Mouse (Mus musculus) lung, embryonic 14.5 days (tissue): ENCODE data around the gene Rnf186. TPM values are rescaled to one million over a fixed set of nuclear protein-coding genes. Genes with fewer than 3 reads are reported as not detected.

Experiments
- ATAC-seq: fragments of 200-750 bp; cut with Nextera tagmentation; 2 replicates; pipeline ENCODE4 v1.8.0; 2017; ENCODE audit warnings: mild to moderate bottlenecking, moderate TSS enrichment, moderate library complexity; ENCODE audit not compliant: insufficient read depth
- DNase-seq: peaks from one replicate; pipeline ENCODE4 v3.0.0-alpha.2; 2015
- H3K27ac ChIP-seq: fragments of 300-500 bp; sonication (generic); 2 replicates; pipeline ENCODE4 v1.5.1; 2014; ENCODE audit warnings: low read depth, mild to moderate bottlenecking, moderate library complexity
- H3K27me3 ChIP-seq: fragments of 300-500 bp; sonication (generic); 2 replicates; pipeline ENCODE4 v1.6.1; 2014; ENCODE audit warnings: low read length, control low read depth; ENCODE audit not compliant: insufficient read depth
- H3K36me3 ChIP-seq: fragments of 300-500 bp; sonication (generic); 2 replicates; pipeline ENCODE4 v1.6.1; 2014; ENCODE audit warnings: control low read depth; ENCODE audit not compliant: insufficient read depth
- H3K4me1 ChIP-seq: fragments of 300-500 bp; sonication (generic); 2 replicates; pipeline ENCODE4 v1.6.1; 2014; ENCODE audit warnings: antibody characterized with exemption, control low read depth; ENCODE audit not compliant: insufficient read depth
- H3K4me2 ChIP-seq: fragments of 300-500 bp; sonication (generic); 2 replicates; pipeline ENCODE4 v1.6.1; 2014; ENCODE audit warnings: mild to moderate bottlenecking
- H3K4me3 ChIP-seq: fragments of 300-500 bp; sonication (generic); 2 replicates; pipeline ENCODE4 v1.5.1; 2014; ENCODE audit warnings: low read depth, low read length
- H3K9ac ChIP-seq: fragments of 300-500 bp; sonication (generic); 2 replicates; pipeline ENCODE4 v1.6.1; 2014
- H3K9me3 ChIP-seq: fragments of 300-500 bp; sonication (generic); 2 replicates; pipeline ENCODE4 v1.6.1; 2016; ENCODE audit warnings: low read depth, low read length, control low read depth
- CTCF ChIP-seq: IDR thresholded peaks from 2 replicates; pipeline ENCODE4 v1.5.1; 2016; ENCODE audit warnings: antibody characterized with exemption, low read depth
- WGBS: fragments of 180-500 bp; shearing (Covaris S2); extraction: QIAGEN DNeasy Blood & Tissue Kit; methylation state at CpG from one replicate; pipeline ENCODE4 v1.1.7; 2014; 5-methylcytosine and 5-hydroxymethylcytosine counted together
- polyA plus RNA-seq: library from polyadenylated mRNA; unstranded; fragments of >200 nt; fragmentation: Nextera tagmentation; extraction: Ambion mirVana; gene quantifications from 2 replicates; pipeline ENCODE4 v1.2.1, GENCODE M21; 2014

Gene Rnf186
- polyA plus RNA-seq, 1 experiment from 2014 or later: 0.24 TPM

DNA sequence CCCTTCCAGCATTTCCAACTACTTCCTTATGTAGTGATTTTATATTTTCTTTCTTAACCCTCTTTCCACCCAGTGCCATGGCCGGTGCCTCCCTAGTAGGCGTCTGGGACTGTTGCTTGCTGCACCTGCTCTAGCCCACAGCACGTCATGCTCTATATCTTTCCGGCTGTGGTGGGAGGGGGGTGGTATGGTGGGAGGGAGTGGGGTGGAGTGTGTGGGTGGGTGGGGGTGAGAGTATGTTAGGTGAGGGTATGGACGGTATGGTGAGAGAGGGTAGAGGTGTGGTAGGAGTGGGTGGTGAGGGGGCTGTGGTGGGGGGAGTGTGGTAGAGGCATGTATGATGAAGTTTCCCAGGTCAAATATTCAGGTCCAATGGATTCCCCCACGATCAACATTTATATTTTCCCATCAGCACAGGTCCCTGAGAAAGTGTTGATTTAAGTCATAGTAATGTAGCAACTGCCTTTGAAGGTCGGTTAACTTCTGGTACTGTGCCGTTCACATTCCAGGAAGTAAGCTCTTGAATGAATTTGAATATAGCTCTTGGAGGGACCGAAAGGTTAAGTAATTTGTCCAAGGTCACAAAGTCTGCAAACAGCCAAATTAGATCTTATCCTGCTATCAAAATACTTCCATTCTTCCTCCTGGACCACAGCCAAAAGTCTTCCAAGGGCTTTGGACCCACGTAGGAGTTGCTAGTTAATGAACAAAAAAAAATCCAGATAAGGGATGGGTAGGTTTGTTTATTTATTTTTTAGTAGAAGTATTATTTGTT, 28.2 kb upstream of the Rnf186 start:
- Histone ChIP-seq H3K36me3 (no peaks in the 10 kb centered on the region), H3K4me2 (peak overlapping the region; percentile 16; the same call in 1 of the 2 replicates), H3K9ac (no peak overlapping the region), H3K27ac (no peak overlapping the region), H3K9me3 (no peaks in the 10 kb centered on the region), H3K4me3 (no peak overlapping the region), H3K27me3 (no peaks in the 10 kb centered on the region), H3K4me1 (peaks cover 5% of the 10 kb centered on the region; the same call in 1 of the 2 replicates)
- no peak for TF ChIP-seq CTCF
- 44% methylated on average over 10 of the region's 10 CpGs for WGBS
- DNase-seq (peak; percentile 60), ATAC-seq (0 out of 2 replicates have a peak, but pooled peaks have one; percentile 35)

DNA sequence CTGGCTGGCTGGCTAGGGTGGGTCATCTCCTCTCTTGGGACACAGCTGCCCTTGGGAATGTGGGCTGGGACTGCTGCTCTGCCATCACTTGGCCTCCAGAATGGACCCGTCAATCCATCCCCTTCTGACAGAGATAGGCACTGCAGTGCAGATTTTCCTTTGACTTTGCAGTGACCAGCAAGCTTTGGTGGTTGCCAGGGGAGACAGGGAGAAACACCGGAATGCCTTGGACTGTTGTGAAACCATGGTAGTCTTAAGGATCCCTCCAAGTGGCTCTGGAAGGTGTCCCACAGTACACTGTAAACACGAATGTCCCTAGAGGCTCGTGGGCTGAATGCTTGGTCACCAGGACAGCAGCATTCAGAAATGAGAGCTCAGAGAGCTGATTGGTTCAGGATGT, 27.4 kb upstream of the Rnf186 start:
- no peak overlapping the region for H3K9ac ChIP-seq
- DNase-seq: peak; percentile 33
- no peak overlapping the region for H3K4me2 ChIP-seq

GRCm38 (mm10) chr4:138941401-138941800, 25.5 kb upstream of the Rnf186 start:
- Histone ChIP-seq H3K9me3 (no peaks in the 10 kb centered on the region), H3K4me1 (peaks cover 5% of the 10 kb centered on the region; the same call in 1 of the 2 replicates), H3K9ac (no peak overlapping the region), H3K36me3 (no peaks in the 10 kb centered on the region), H3K27ac (peak overlapping the region; percentile 48; the same call in 1 of the 2 replicates), H3K4me3 (no peak overlapping the region), H3K4me2 (no peak overlapping the region), H3K27me3 (no peaks in the 10 kb centered on the region)
- no peak for ATAC-seq
- peak; percentile 29 for DNase-seq
- WGBS: 25% methylated on average over 7 of the region's 7 CpGs
- TF ChIP-seq CTCF: no peak

More for the DNA sequence above, 27.4 kb upstream of the Rnf186 start:
- TF ChIP-seq CTCF: no peak
- Histone ChIP-seq H3K36me3 (no peaks in the 10 kb centered on the region), H3K27ac (no peak overlapping the region), H3K4me1 (peaks cover 5% of the 10 kb centered on the region; the same call in 1 of the 2 replicates), H3K27me3 (no peaks in the 10 kb centered on the region), H3K9me3 (no peaks in the 10 kb centered on the region), H3K4me3 (no peak overlapping the region)
- 0 out of 2 replicates have a peak, but pooled peaks have one; percentile 50 for ATAC-seq
- 46% methylated on average over 4 of the region's 4 CpGs for WGBS

- peak; percentile 26 for DNase-seq
- no peaks in the 10 kb centered on the region for H3K9me3 ChIP-seq
- no peaks in the 10 kb centered on the region for H3K36me3 ChIP-seq
- no peak for TF ChIP-seq CTCF
- peaks cover 5% of the 10 kb centered on the region; the same call in 1 of the 2 replicates for H3K4me1 ChIP-seq
- H3K27ac ChIP-seq: peak overlapping the region; percentile 71; the same call in 1 of the 2 replicates
- H3K27me3 ChIP-seq: no peaks in the 10 kb centered on the region
- 15% methylated on average over 6 of the region's 6 CpGs for WGBS
- no peak overlapping the region for H3K4me3 ChIP-seq
- H3K4me2 ChIP-seq: no peak overlapping the region
- no peak overlapping the region for H3K9ac ChIP-seq
- ATAC-seq: no peak
Measured at GRCm38 (mm10) chr4:138941966-138942365, 24.9 kb upstream of the Rnf186 start.

GRCm38 (mm10) chr4:138943730-138944129, 23.2 kb upstream of the Rnf186 start:
- DNase-seq: peak; percentile 92
- TF ChIP-seq CTCF: peak; percentile 66
- H3K9ac ChIP-seq: no peak overlapping the region
- peak; percentile 35; the same call in 1 of the 2 replicates for ATAC-seq
- H3K4me2 ChIP-seq: peak overlapping the region; percentile 32
- WGBS: 29% methylated on average over 15 of the region's 15 CpGs
- H3K9me3 ChIP-seq: no peaks in the 10 kb centered on the region
- no peak overlapping the region for H3K4me3 ChIP-seq
- no peaks in the 10 kb centered on the region for H3K36me3 ChIP-seq
- no peak overlapping the region for H3K27ac ChIP-seq
- no peaks in the 10 kb centered on the region for H3K4me1 ChIP-seq
- H3K27me3 ChIP-seq: no peaks in the 10 kb centered on the region

DNA sequence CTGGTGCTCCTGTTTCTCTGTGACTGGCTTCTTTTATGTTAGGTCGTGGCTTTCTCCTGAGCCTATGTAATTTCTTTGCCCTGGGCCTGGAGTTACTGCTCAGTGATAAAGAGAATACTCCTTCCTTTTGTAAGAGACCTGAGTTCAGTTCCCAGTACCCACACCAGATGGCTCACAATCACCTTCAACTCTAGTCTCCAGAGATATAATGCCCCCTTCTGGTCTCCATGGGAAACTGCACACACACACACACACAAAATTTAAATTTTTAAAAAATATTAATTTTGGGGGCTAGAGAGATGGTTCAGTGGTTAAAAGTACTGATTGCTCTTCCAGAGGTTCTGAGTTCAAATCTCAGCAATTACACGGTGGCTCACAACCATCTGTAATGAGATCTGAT, 18.7 kb upstream of the Rnf186 start:
- H3K9me3 ChIP-seq: no peaks in the 10 kb centered on the region
- H3K27me3 ChIP-seq: no peaks in the 10 kb centered on the region
- no peaks in the 10 kb centered on the region for H3K36me3 ChIP-seq
- H3K4me2 ChIP-seq: no peak overlapping the region
- ATAC-seq (no peak), DNase-seq (no peak)
- H3K27ac ChIP-seq: no peak overlapping the region
- WGBS: 79% methylated on average over 2 of the region's 2 CpGs
- no peak overlapping the region for H3K4me3 ChIP-seq
- TF ChIP-seq CTCF: no peak
- H3K9ac ChIP-seq: no peak overlapping the region
- no peaks in the 10 kb centered on the region for H3K4me1 ChIP-seq

DNA sequence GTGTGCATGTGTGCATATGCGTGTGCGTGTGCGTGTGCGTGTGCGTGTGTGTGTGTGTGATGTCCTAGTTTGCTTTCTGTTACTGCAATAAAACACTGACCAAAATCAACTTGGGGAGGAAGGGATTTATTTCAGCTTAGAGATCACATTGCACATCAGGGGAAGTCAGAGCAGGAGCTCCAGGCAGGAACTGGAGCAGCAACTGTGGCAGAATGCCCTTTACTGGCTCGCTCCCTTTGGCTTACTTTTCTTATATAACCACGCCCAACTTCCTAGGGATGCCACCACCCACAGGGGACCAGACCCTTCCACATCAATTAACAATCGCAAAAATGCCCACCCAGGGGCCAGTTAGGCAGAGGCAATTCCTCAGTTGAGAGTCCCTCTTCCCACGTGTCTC, 8.3 kb upstream of the Rnf186 start:
- H3K4me3 ChIP-seq: no peak overlapping the region
- DNase-seq: no peak
- no peak overlapping the region for H3K9ac ChIP-seq
- H3K4me1 ChIP-seq: no peaks in the 10 kb centered on the region
- no peaks in the 10 kb centered on the region for H3K9me3 ChIP-seq
- no peaks in the 10 kb centered on the region for H3K36me3 ChIP-seq
- H3K27me3 ChIP-seq: no peaks in the 10 kb centered on the region
- WGBS: 80% methylated on average over 9 of the region's 9 CpGs
- no peak overlapping the region for H3K4me2 ChIP-seq
- ATAC-seq: no peak
- no peak for TF ChIP-seq CTCF
- no peak overlapping the region for H3K27ac ChIP-seq
